Mouse (Mus musculus) lung, adult 2 months (tissue): Measurements from ENCODE around the gene Cacna2d3.

Experiments used
- CTCF ChIP-seq: fragments of 200-500 bp; IDR thresholded peaks from 2 replicates; pipeline ENCODE4 v1.5.1; 2011; ENCODE audit warnings: mild to moderate bottlenecking, low read length, control low read depth; ENCODE audit not compliant: insufficient read depth
- POLR2A ChIP-seq: fragments of 200-500 bp; IDR thresholded peaks from 2 replicates; pipeline ENCODE4 v1.6.1; 2011; ENCODE audit warnings: low read depth, mild to moderate bottlenecking, control low read depth, low read length, borderline replicate concordance; ENCODE audit errors: extremely low read depth

GRCm38 (mm10) chr14:28959042-28959441 lies 762.6 kb downstream of the Cacna2d3 start:
- TF ChIP-seq POLR2A (no peak), CTCF (no peak)
